Mouse (Mus musculus): ENCODE results near the gene Esrrg. TPM values are rescaled to one million over a fixed set of nuclear protein-coding genes. Genes with fewer than 3 reads are reported as not detected.

Gene Esrrg
- total and polyA plus RNA-seq, 3 experiments, result 14.0 to 48.5 (median 45.2) TPM

GRCm38 (mm10) chr1:187736507-187736906 is 127.9 kb downstream of the Esrrg start:
- Histone ChIP-seq H3K36me3 (ENCODE audit: control insufficient read depth, insufficient read depth, low read length) (no peaks in the 10 kb centered on the region), H3K4me1 (ENCODE audit: control insufficient read depth, insufficient read depth, low read length) (no peaks in the 10 kb centered on the region; the same call in 1 of the 2 replicates), H3K27ac (no peak overlapping the region), H3K4me3 (no peak overlapping the region), H3K79me2 (replicated peaks; ENCODE audit: control insufficient read depth, insufficient read depth, low read length) (no peaks in the 10 kb centered on the region), H3K27me3 (ENCODE audit: control insufficient read depth, insufficient read depth, low read length) (no peaks in the 10 kb centered on the region), H3K9ac (ENCODE audit: low read depth, low read length) (no peak overlapping the region)
- WGBS, result 45% methylated on average over 14 of the region's 14 CpGs
- no peak for DNase-seq
- intact Hi-C loops (cut with DNase I), result no loop called here
- TF ChIP-seq EP300 (IDR thresholded peaks at IDR 0.05; ENCODE audit: insufficient read depth, low read depth, low read length), result no peak
- no peak for TF ChIP-seq POLR2A (IDR thresholded peaks at IDR 0.05; ENCODE audit: insufficient read depth, low read depth, low read length)

- 67% methylated on average over 7 of the region's 7 CpGs for WGBS
- no peaks in the 10 kb centered on the region for H3K27me3 ChIP-seq (ENCODE audit: control insufficient read depth, insufficient read depth, low read length)
- no peak overlapping the region for H3K4me3 ChIP-seq
- intact Hi-C loops (cut with DNase I), result no loop called here
- TF ChIP-seq EP300 (IDR thresholded peaks at IDR 0.05; ENCODE audit: insufficient read depth, low read depth, low read length) (no peak), POLR2A (IDR thresholded peaks at IDR 0.05; ENCODE audit: insufficient read depth, low read depth, low read length) (no peak), CTCF (IDR thresholded peaks at IDR 0.05) (no peak)
- H3K79me2 ChIP-seq (replicated peaks; ENCODE audit: control insufficient read depth, insufficient read depth, low read length), result no peaks in the 10 kb centered on the region
- H3K9ac ChIP-seq (ENCODE audit: low read depth, low read length), result no peak overlapping the region
- H3K36me3 ChIP-seq (ENCODE audit: control insufficient read depth, insufficient read depth, low read length), result no peaks in the 10 kb centered on the region
- no peak for DNase-seq
- H3K27ac ChIP-seq, result no peak overlapping the region
- no peaks in the 10 kb centered on the region; the same call in 1 of the 2 replicates for H3K4me1 ChIP-seq (ENCODE audit: control insufficient read depth, insufficient read depth, low read length)
Observed at GRCm38 (mm10) chr1:187737296-187737695, 128.7 kb downstream of the Esrrg start.

- 0 out of 2 replicates have a peak, but pooled peaks cover 2% of the 10 kb centered on the region for H3K27me3 ChIP-seq (ENCODE audit: control insufficient read depth, insufficient read depth, low read length)
- 47% methylated on average over 12 of the region's 12 CpGs for WGBS
- intact Hi-C loops (cut with DNase I), result no loop called here
- H3K9ac ChIP-seq (ENCODE audit: low read depth, low read length), result no peak overlapping the region
- H3K4me1 ChIP-seq (ENCODE audit: control insufficient read depth, insufficient read depth, low read length), result no peaks in the 10 kb centered on the region; the same call in 1 of the 2 replicates
- H3K4me3 ChIP-seq, result no peak overlapping the region
- DNase-seq, result peak; percentile 15 to 35
- no peaks in the 10 kb centered on the region for H3K79me2 ChIP-seq (replicated peaks; ENCODE audit: control insufficient read depth, insufficient read depth, low read length)
- no peak overlapping the region for H3K27ac ChIP-seq
- H3K36me3 ChIP-seq (ENCODE audit: control insufficient read depth, insufficient read depth, low read length), result no peaks in the 10 kb centered on the region
- TF ChIP-seq POLR2A (IDR thresholded peaks at IDR 0.05; ENCODE audit: insufficient read depth, low read depth, low read length) (no peak), CTCF (IDR thresholded peaks at IDR 0.05) (no peak), EP300 (IDR thresholded peaks at IDR 0.05; ENCODE audit: insufficient read depth, low read depth, low read length) (no peak)
Observed at GRCm38 (mm10) chr1:187740531-187740930, 131.9 kb downstream of the Esrrg start.

GRCm38 (mm10) chr1:187741306-187741705 is 132.7 kb downstream of the Esrrg start:
- no peak for TF ChIP-seq EP300 (IDR thresholded peaks at IDR 0.05; ENCODE audit: insufficient read depth, low read depth, low read length)
- TF ChIP-seq CTCF (IDR thresholded peaks at IDR 0.05), result no peak
- TF ChIP-seq POLR2A (IDR thresholded peaks at IDR 0.05; ENCODE audit: insufficient read depth, low read depth, low read length), result no peak
- H3K36me3 ChIP-seq (ENCODE audit: control insufficient read depth, insufficient read depth, low read length), result no peaks in the 10 kb centered on the region
- intact Hi-C loops (cut with DNase I), result no loop called here
- no peak overlapping the region for H3K4me3 ChIP-seq
- no peaks in the 10 kb centered on the region; the same call in 1 of the 2 replicates for H3K4me1 ChIP-seq (ENCODE audit: control insufficient read depth, insufficient read depth, low read length)
- H3K27me3 ChIP-seq (ENCODE audit: control insufficient read depth, insufficient read depth, low read length), result 0 out of 2 replicates have a peak, but pooled peaks cover 2% of the 10 kb centered on the region
- no peak overlapping the region for H3K27ac ChIP-seq
- no peak overlapping the region for H3K9ac ChIP-seq (ENCODE audit: low read depth, low read length)
- no peak for DNase-seq
- no peaks in the 10 kb centered on the region for H3K79me2 ChIP-seq (replicated peaks; ENCODE audit: control insufficient read depth, insufficient read depth, low read length)
- 86% methylated on average over 7 of the region's 7 CpGs for WGBS

- no peaks in the 10 kb centered on the region for H3K79me2 ChIP-seq (replicated peaks; ENCODE audit: control insufficient read depth, insufficient read depth, low read length)
- no peaks in the 10 kb centered on the region; the same call in 1 of the 2 replicates for H3K4me1 ChIP-seq (ENCODE audit: control insufficient read depth, insufficient read depth, low read length)
- H3K9ac ChIP-seq (ENCODE audit: low read depth, low read length), result no peak overlapping the region
- TF ChIP-seq EP300 (IDR thresholded peaks at IDR 0.05; ENCODE audit: insufficient read depth, low read depth, low read length) (no peak), POLR2A (IDR thresholded peaks at IDR 0.05; ENCODE audit: insufficient read depth, low read depth, low read length) (no peak), CTCF (IDR thresholded peaks at IDR 0.05) (no peak)
- WGBS, result 79% methylated on average over 8 of the region's 8 CpGs
- no peak for DNase-seq
- H3K27me3 ChIP-seq (ENCODE audit: control insufficient read depth, insufficient read depth, low read length), result 0 out of 2 replicates have a peak, but pooled peaks cover 2% of the 10 kb centered on the region
- H3K27ac ChIP-seq, result no peak overlapping the region
- intact Hi-C loops (cut with DNase I), result no loop called here
- no peaks in the 10 kb centered on the region for H3K36me3 ChIP-seq (ENCODE audit: control insufficient read depth, insufficient read depth, low read length)
- H3K4me3 ChIP-seq, result no peak overlapping the region
Observed at GRCm38 (mm10) chr1:187742071-187742470, 133.5 kb downstream of the Esrrg start.

- Histone ChIP-seq H3K79me2 (replicated peaks; ENCODE audit: control insufficient read depth, insufficient read depth, low read length) (no peaks in the 10 kb centered on the region), H3K36me3 (ENCODE audit: control insufficient read depth, insufficient read depth, low read length) (no peaks in the 10 kb centered on the region), H3K4me1 (ENCODE audit: control insufficient read depth, insufficient read depth, low read length) (no peaks in the 10 kb centered on the region), H3K9ac (ENCODE audit: low read depth, low read length) (no peak overlapping the region), H3K27me3 (ENCODE audit: control insufficient read depth, insufficient read depth, low read length) (no peaks in the 10 kb centered on the region), H3K27ac (no peak overlapping the region), H3K4me3 (no peak overlapping the region)
- no peak for TF ChIP-seq POLR2A (IDR thresholded peaks at IDR 0.05; ENCODE audit: insufficient read depth, low read depth, low read length)
- no peak for TF ChIP-seq CTCF (IDR thresholded peaks at IDR 0.05)
- TF ChIP-seq EP300 (IDR thresholded peaks at IDR 0.05; ENCODE audit: insufficient read depth, low read depth, low read length), result no peak
- WGBS, result 86% methylated on average over 3 of the region's 3 CpGs
- intact Hi-C loops (cut with DNase I), result no loop called here
- no peak for DNase-seq
Observed at GRCm38 (mm10) chr1:187749294-187749693, 140.7 kb downstream of the Esrrg start.
